Mouse (Mus musculus): ENCODE results near the gene A030003K21Rik.

Gene A030003K21Rik

DNA sequence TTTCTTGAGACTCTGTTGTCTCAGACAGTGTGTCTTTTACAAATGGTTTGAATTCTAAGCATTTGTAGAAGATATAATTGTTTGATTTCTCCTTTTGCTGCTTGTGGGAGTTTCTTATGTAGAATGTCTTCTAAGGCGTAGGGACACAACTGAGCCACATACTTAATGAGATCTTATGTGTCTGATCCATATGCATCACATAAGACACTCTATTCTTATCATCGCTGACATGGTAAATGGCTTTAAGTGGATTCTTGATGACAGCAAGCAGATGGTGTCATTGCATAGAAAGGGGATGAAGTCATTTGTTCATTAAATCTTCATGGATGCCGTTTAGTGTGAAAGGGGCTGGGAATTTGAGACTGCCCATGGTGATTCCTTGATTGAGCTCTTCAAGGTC, 37.3 kb downstream of the A030003K21Rik start:
- no peak for DNase-seq

DNA sequence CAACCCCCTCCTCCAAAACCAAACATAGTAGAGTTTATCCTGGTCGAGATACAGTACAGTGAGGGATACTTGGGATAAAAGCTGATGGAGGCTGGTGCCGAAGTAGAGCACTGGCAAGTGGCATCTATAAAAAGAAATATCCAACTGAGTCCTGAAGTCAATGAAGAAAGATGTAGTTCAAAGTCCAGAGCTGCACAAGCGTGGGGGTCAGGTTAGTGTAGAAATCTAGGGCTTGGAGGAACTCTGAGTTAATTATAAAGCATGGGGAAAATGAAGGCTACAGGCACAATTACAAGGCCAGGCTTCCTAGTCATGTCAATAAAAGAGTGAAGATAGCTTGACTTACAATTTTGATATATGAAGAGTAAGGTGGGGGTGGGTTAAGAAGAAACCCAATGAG, 42.0 kb downstream of the A030003K21Rik start:
- DNase-seq = no peak

DNA sequence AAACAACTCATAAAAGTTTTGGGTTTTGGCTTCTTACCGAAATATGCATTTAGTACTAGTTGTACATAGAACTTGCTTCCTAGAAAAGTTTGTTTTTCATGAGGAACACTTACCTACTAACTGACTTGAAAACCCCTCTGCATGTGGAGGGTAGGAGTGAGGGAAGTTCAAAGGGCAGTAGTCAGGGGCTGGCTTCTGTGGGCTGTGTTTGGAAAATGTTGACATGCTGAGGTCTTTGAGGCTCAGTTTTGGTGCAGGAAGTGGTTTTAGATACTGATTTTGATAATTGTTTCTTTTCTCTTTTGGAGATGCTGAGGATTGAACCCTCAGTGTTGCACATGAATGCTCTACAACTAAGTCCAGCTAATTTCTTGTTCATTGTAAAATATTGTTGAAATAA, 42.6 kb downstream of the A030003K21Rik start:
- DNase-seq = no peak

DNA sequence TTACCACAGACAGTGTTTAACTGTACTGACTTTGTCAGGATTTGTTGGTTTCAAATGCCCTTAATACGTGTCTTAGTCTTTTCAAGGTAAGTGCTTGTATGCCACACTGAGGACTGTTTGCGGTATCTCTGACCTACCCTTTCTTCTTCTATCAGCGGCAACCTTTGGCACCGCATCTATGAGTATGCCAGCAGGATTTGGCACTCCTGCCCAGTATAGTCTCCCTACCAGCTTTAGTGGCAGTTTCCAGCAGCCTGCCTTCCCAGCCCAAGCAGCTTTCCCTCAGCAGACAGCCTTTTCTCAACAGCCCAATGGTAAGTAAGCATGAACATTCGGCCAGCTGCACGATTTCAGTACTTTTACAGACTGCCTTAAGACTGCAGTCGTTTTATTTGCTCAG, 49.9 kb downstream of the A030003K21Rik start:
- no peak for DNase-seq
